Mouse (Mus musculus): ENCODE results near the gene Mark4. TPM values are rescaled to one million over a fixed set of nuclear protein-coding genes. Genes with fewer than 3 reads are reported as not detected.

Gene Mark4
- polyA plus RNA-seq, 1 experiment, result 7.1 TPM

GRCm38 (mm10) chr7:19409753-19410152 lies 48.9 kb downstream of the Mark4 start:
- 53% methylated on average over 6 of the region's 6 CpGs for WGBS
- no peak for DNase-seq (ENCODE audit: low read depth, low spot score)

- DNase-seq (ENCODE audit: low read depth, low spot score), result peak; percentile 40
- WGBS, result 3% methylated on average over 19 of the region's 19 CpGs
Measured at GRCm38 (mm10) chr7:19405417-19405816, 53.2 kb downstream of the Mark4 start.

GRCm38 (mm10) chr7:19404476-19404875 lies 54.1 kb downstream of the Mark4 start, which contains the start of gene Ckm:
Gene Ckm (plus strand): TSS chr7:19404776.
- no peak for DNase-seq (ENCODE audit: low read depth, low spot score)
- WGBS, result 44% methylated on average over 7 of the region's 7 CpGs

- DNase-seq (ENCODE audit: low read depth, low spot score), result peak; percentile 25
- 1% methylated on average over 62 of the region's 62 CpGs for WGBS
Measured at GRCm38 (mm10) chr7:19403731-19404296, 54.8 kb downstream of the Mark4 start, which contains the start of gene Klc3. Gene Klc3 (minus strand): TSS chr7:19404104.

GRCm38 (mm10) chr7:19402535-19403112 lies 56.0 kb downstream of the Mark4 start:
- 78% methylated on average over 9 of the region's 9 CpGs for WGBS

GRCm38 (mm10) chr7:19400946-19401345 lies 57.7 kb downstream of the Mark4 start:
- WGBS, result 80% methylated on average over 4 of the region's 4 CpGs
- DNase-seq (ENCODE audit: low read depth, low spot score), result no peak

More at GRCm38 (mm10) chr7:19402535-19403112, 56.0 kb downstream of the Mark4 start:
- DNase-seq (ENCODE audit: low read depth, low spot score), result no peak

GRCm38 (mm10) chr7:19399496-19400280 lies 58.9 kb downstream of the Mark4 start:
- DNase-seq (ENCODE audit: low read depth, low spot score), result no peak
- WGBS, result 5% methylated on average over 27 of the region's 27 CpGs

GRCm38 (mm10) chr7:19394484-19394883 lies 64.1 kb downstream of the Mark4 start:
- DNase-seq (ENCODE audit: low read depth, low spot score), result no peak
- 84% methylated on average over 8 of the region's 8 CpGs for WGBS

GRCm38 (mm10) chr7:19388699-19389413 lies 69.8 kb downstream of the Mark4 start:
- WGBS, result 85% methylated on average over 10 of the region's 10 CpGs
- no peak for DNase-seq (ENCODE audit: low read depth, low spot score)

- WGBS, result 93% methylated on average over 9 of the region's 9 CpGs
- no peak for DNase-seq (ENCODE audit: low read depth, low spot score)
Measured at GRCm38 (mm10) chr7:19383708-19384107, 74.9 kb downstream of the Mark4 start.

- WGBS, result under 1% methylated on average over 32 of the region's 37 CpGs
- DNase-seq (ENCODE audit: low read depth, low spot score), result no peak
Measured at GRCm38 (mm10) chr7:19382166-19382541, 76.5 kb downstream of the Mark4 start.

- WGBS, result 6% methylated on average over 40 of the region's 48 CpGs
- peak; percentile 99 for DNase-seq (ENCODE audit: low read depth, low spot score)
Measured at GRCm38 (mm10) chr7:19381377-19382165, 77.0 kb downstream of the Mark4 start, which contains the start of gene Ercc2. Gene Ercc2 (plus strand): TSS chr7:19382010.

GRCm38 (mm10) chr7:19378049-19378448 lies 80.6 kb downstream of the Mark4 start:
- no peak for DNase-seq (ENCODE audit: low read depth, low spot score)
- 78% methylated on average over 8 of the region's 8 CpGs for WGBS

- 83% methylated on average over 4 of the region's 4 CpGs for WGBS
- no peak for DNase-seq (ENCODE audit: low read depth, low spot score)
Measured at GRCm38 (mm10) chr7:19376019-19376418, 82.6 kb downstream of the Mark4 start.

- DNase-seq (ENCODE audit: low read depth, low spot score), result no peak
- 83% methylated on average over 18 of the region's 18 CpGs for WGBS
Measured at GRCm38 (mm10) chr7:19375368-19375767, 83.3 kb downstream of the Mark4 start.
